11 mouse cellular contexts compared by ENCODE assay signal in genomic region chr10:79805636-79806035, GRCm38 (mm10). TPM values are rescaled to one million over a fixed set of nuclear protein-coding genes. Genes with fewer than 3 reads are reported as not detected.
A peak's percentile ranks its signal among the peaks of the same experiment; 100 is the strongest.
DNase-seq lines count a peak whose midpoint lies in the region; ATAC-seq and TF ChIP-seq lines count a peak whose summit lies in the region.
"Had no signal": no experiment of that assay in that cellular context is flagged by ENCODE, and none has a peak within 500 bp of the region (broad histone marks: within the 10 kb centered on the region; RNA-seq: fewer than 3 reads in every experiment).

No protein-coding gene starts in this region.

- H3K27me3 ChIP-seq in hindbrain, embryonic 11.5 days (ENCODE audit: control insufficient read depth, insufficient read depth, low read length), result no peaks in the 10 kb centered on the region
- H3K27me3 ChIP-seq in hindbrain, postnatal 0 days (ENCODE audit: insufficient read depth, low read length), result no peaks in the 10 kb centered on the region
- H3K27me3 ChIP-seq in heart, postnatal 0 days (ENCODE audit: control insufficient read depth, insufficient read depth, low read length), result no peaks in the 10 kb centered on the region
- H3K27me3 ChIP-seq: hindbrain, embryonic 15.5 days; limb, embryonic 13.5 days had no signal

- TF ChIP-seq EP300 in heart, postnatal 0 days (IDR thresholded peaks at IDR 0.05; ENCODE audit: low read depth), result peak; percentile 94

- peaks cover 33% of the 10 kb centered on the region for H3K4me1 ChIP-seq in hindbrain, embryonic 11.5 days (replicated peaks; ENCODE audit: control insufficient read depth, insufficient read depth, low read length)
- H3K4me1 ChIP-seq in hindbrain, postnatal 0 days (ENCODE audit: insufficient read depth, low read length), result peaks cover 21% of the 10 kb centered on the region; the same call in 1 of the 2 replicates
- peaks cover 12% of the 10 kb centered on the region for H3K4me1 ChIP-seq in brown adipose tissue, adult 24 weeks (ENCODE audit: control insufficient read depth, insufficient read depth, insufficient read length, low read length)
- peaks cover 18% of the 10 kb centered on the region; the same call in 1 of the 2 replicates for H3K4me1 ChIP-seq in heart, postnatal 0 days (ENCODE audit: control insufficient read depth, insufficient read depth)

- H3K9me3 ChIP-seq in hindbrain, embryonic 11.5 days (ENCODE audit: control insufficient read depth, low read length), result no peaks in the 10 kb centered on the region
- no peaks in the 10 kb centered on the region for H3K9me3 ChIP-seq in hindbrain, postnatal 0 days (ENCODE audit: low read length)
- no peaks in the 10 kb centered on the region for H3K9me3 ChIP-seq in heart, postnatal 0 days (replicated peaks; ENCODE audit: control insufficient read depth, low read length)
- H3K9me3 ChIP-seq: hindbrain, embryonic 15.5 days; limb, embryonic 13.5 days had no signal

- H3K4me2 ChIP-seq in hindbrain, embryonic 11.5 days (replicated peaks; ENCODE audit: low read depth, low read length), result no peak overlapping the region
- no peak overlapping the region for H3K4me2 ChIP-seq in hindbrain, postnatal 0 days (ENCODE audit: low read depth, low read length)
- peak overlapping the region; percentile 44 for H3K4me2 ChIP-seq in heart, postnatal 0 days (ENCODE audit: low read depth, low read length)
- H3K4me2 ChIP-seq: hindbrain, embryonic 15.5 days; limb, embryonic 13.5 days had no signal

- ATAC-seq in hindbrain, embryonic 11.5 days (ENCODE audit: low FRiP score), result no peak
- ATAC-seq in hindbrain, postnatal 0 days, result no peak
- ATAC-seq in heart, postnatal 0 days (ENCODE audit: insufficient read depth, low read depth), result peak; percentile 50
- ATAC-seq in CD4-positive, CD25-positive, alpha-beta regulatory T cell, adult 4 months, result no peak

- no peak for DNase-seq in hindbrain, embryonic 11.5 days (ENCODE audit: low spot score)
- DNase-seq in hindbrain, postnatal 0 days (ENCODE audit: low spot score), result no peak
- DNase-seq in heart, postnatal 0 days (ENCODE audit: low spot score), result peak; percentile 69
- peak; percentile 84 for DNase-seq in kidney, postnatal 14 days
- DNase-seq in thymus, postnatal 10 days (ENCODE audit: low spot score in 2 of 2), result no peak
- DNase-seq in spleen, postnatal 14 days (ENCODE audit: low spot score in 2 of 2), result no peak

- H3K9ac ChIP-seq in hindbrain, embryonic 11.5 days (ENCODE audit: low read depth, low read length), result 0 out of 2 replicates have a peak overlapping the region, but pooled peaks have one; percentile 31
- no peak overlapping the region for H3K9ac ChIP-seq in hindbrain, postnatal 0 days (replicated peaks; ENCODE audit: low read length)
- no peak overlapping the region for H3K9ac ChIP-seq in heart, postnatal 0 days (replicated peaks; ENCODE audit: low read depth, low read length)
- H3K9ac ChIP-seq: hindbrain, embryonic 15.5 days; limb, embryonic 13.5 days had no signal

- H3K27ac ChIP-seq in hindbrain, embryonic 11.5 days (ENCODE audit: low read depth, low read length), result no peak overlapping the region
- H3K27ac ChIP-seq in hindbrain, postnatal 0 days, result no peak overlapping the region
- H3K27ac ChIP-seq in brown adipose tissue, adult 24 weeks (replicated peaks; ENCODE audit: low read depth, low read length), result peak overlapping the region; percentile 89
- peak overlapping the region; percentile 81 for H3K27ac ChIP-seq in heart, postnatal 0 days (ENCODE audit: low read depth)
- H3K27ac ChIP-seq: hindbrain, embryonic 15.5 days; limb, embryonic 13.5 days had no signal

- no peak for TF ChIP-seq CTCF in hindbrain, postnatal 0 days (IDR thresholded peaks at IDR 0.05; ENCODE audit: low read depth)
- TF ChIP-seq CTCF in heart, postnatal 0 days (IDR thresholded peaks at IDR 0.05; ENCODE audit: low read depth), result no peak

- 70% methylated on average over 11 of the region's 11 CpGs for WGBS in hindbrain, embryonic 11.5 days
- WGBS in hindbrain, postnatal 0 days, result 73% methylated on average over 11 of the region's 11 CpGs
- 39% methylated on average over 11 of the region's 11 CpGs for WGBS in heart, postnatal 0 days

- H3K4me3 ChIP-seq in hindbrain, embryonic 11.5 days (ENCODE audit: low read depth, low read length), result no peak overlapping the region
- H3K4me3 ChIP-seq in hindbrain, postnatal 0 days (ENCODE audit: low read length), result no peak overlapping the region
- peak overlapping the region; percentile 46 for H3K4me3 ChIP-seq in brown adipose tissue, adult 24 weeks (ENCODE audit: insufficient read depth, low read depth, low read length)
- H3K4me3 ChIP-seq in heart, postnatal 0 days (ENCODE audit: low read depth, low read length), result peak overlapping the region; percentile 4; the same call in 1 of the 2 replicates
- H3K4me3 ChIP-seq: hindbrain, embryonic 15.5 days; limb, embryonic 13.5 days had no signal

- no peaks in the 10 kb centered on the region for H3K36me3 ChIP-seq in hindbrain, embryonic 11.5 days (ENCODE audit: control insufficient read depth, insufficient read depth, low read length)
- peaks cover 19% of the 10 kb centered on the region; the same call in 1 of the 2 replicates for H3K36me3 ChIP-seq in hindbrain, postnatal 0 days (ENCODE audit: insufficient read depth, low read length)
- no peaks in the 10 kb centered on the region; the same call in 1 of the 2 replicates for H3K36me3 ChIP-seq in heart, postnatal 0 days (replicated peaks; ENCODE audit: control insufficient read depth, insufficient read depth, low read length)

RNA-seq across cellular contexts. Expression of gene Palm, which starts 12.3 kb away (rescaled TPM):
- 129 and 132 TPM in 2 replicates for polyA plus RNA-seq in hindbrain, embryonic 11.5 days (2014; fragmentation: Nextera tagmentation; extraction: Ambion mirVana)
- 156 and 157 TPM in 2 replicates for total RNA-seq in hindbrain, postnatal 0 days (2014; rRNA removed)
- polyA plus RNA-seq in hindbrain, postnatal 0 days (2015; fragmentation: Nextera tagmentation; extraction: Ambion mirVana), result 221 and 242 TPM in 2 replicates
- polyA plus RNA-seq in brown adipose tissue, adult 24 weeks (2012; ENCODE audit: insufficient read depth, insufficient read length, missing spikeins), result 12.4 and 18.7 TPM in 2 replicates
- total RNA-seq in heart, postnatal 0 days (2014; rRNA removed; ENCODE audit: low replicate concordance), result 31.2 and 52.3 TPM in 2 replicates
- 39.8 and 44.0 TPM in 2 replicates for polyA plus RNA-seq in heart, postnatal 0 days (2015; fragmentation: Nextera tagmentation; extraction: Ambion mirVana)
- polyA plus RNA-seq in CD4-positive, CD25-positive, alpha-beta regulatory T cell, adult 4 months (2017; shearing (Covaris generic)), result under 1 TPM in 1 of 2 experiments, not detected in 1; 0.23 TPM

RNA-seq across cellular contexts. Expression of gene Prss57, which starts 14.9 kb away (rescaled TPM):
- 0.13 TPM in 1 of 2 replicates, not detected in the other for polyA plus RNA-seq in hindbrain, embryonic 11.5 days (2014; fragmentation: Nextera tagmentation; extraction: Ambion mirVana)
- total RNA-seq in hindbrain, postnatal 0 days (2014; rRNA removed), result 0.54 and 1.8 TPM in 2 replicates
- polyA plus RNA-seq in hindbrain, postnatal 0 days (2015; fragmentation: Nextera tagmentation; extraction: Ambion mirVana), result 0.13 and 0.33 TPM in 2 replicates
- polyA plus RNA-seq in brown adipose tissue, adult 24 weeks (2012; ENCODE audit: insufficient read depth, insufficient read length, missing spikeins), result not detected in 2 replicates
- total RNA-seq in heart, postnatal 0 days (2014; rRNA removed; ENCODE audit: low replicate concordance), result 1.3 and 1.4 TPM in 2 replicates
- not detected in 2 replicates for polyA plus RNA-seq in heart, postnatal 0 days (2015; fragmentation: Nextera tagmentation; extraction: Ambion mirVana)
- not detected for polyA plus RNA-seq in CD4-positive, CD25-positive, alpha-beta regulatory T cell, adult 4 months (2017; shearing (Covaris generic))
- polyA plus RNA-seq: embryonic facial prominence, embryonic 11.5 days had no signal

RNA-seq across cellular contexts. Expression of gene Misp, which starts 15.2 kb away (rescaled TPM):
- polyA plus RNA-seq in hindbrain, embryonic 11.5 days (2014; fragmentation: Nextera tagmentation; extraction: Ambion mirVana), result 0.59 and 0.69 TPM in 2 replicates
- total RNA-seq in hindbrain, postnatal 0 days (2014; rRNA removed), result 0.05 and 0.22 TPM in 2 replicates
- polyA plus RNA-seq in hindbrain, postnatal 0 days (2015; fragmentation: Nextera tagmentation; extraction: Ambion mirVana), result 0.33 TPM in 1 of 2 replicates, not detected in the other
- not detected in 2 replicates for polyA plus RNA-seq in brown adipose tissue, adult 24 weeks (2012; ENCODE audit: insufficient read depth, insufficient read length, missing spikeins)
- not detected in 2 replicates for total RNA-seq in heart, postnatal 0 days (2014; rRNA removed; ENCODE audit: low replicate concordance)
- 0.08 and 0.41 TPM in 2 replicates for polyA plus RNA-seq in heart, postnatal 0 days (2015; fragmentation: Nextera tagmentation; extraction: Ambion mirVana)
- under 1 TPM in 1 of 2 experiments, not detected in 1; 0.27 TPM for polyA plus RNA-seq in CD4-positive, CD25-positive, alpha-beta regulatory T cell, adult 4 months (2017; shearing (Covaris generic))

RNA-seq across cellular contexts. Expression of gene Fstl3, which starts 28.6 kb away (rescaled TPM):
- 1.5 TPM in 2 replicates for polyA plus RNA-seq in hindbrain, embryonic 11.5 days (2014; fragmentation: Nextera tagmentation; extraction: Ambion mirVana)
- 2.6 and 3.3 TPM in 2 replicates for total RNA-seq in hindbrain, postnatal 0 days (2014; rRNA removed)
- polyA plus RNA-seq in hindbrain, postnatal 0 days (2015; fragmentation: Nextera tagmentation; extraction: Ambion mirVana), result 3.1 and 3.2 TPM in 2 replicates
- polyA plus RNA-seq in brown adipose tissue, adult 24 weeks (2012; ENCODE audit: insufficient read depth, insufficient read length, missing spikeins), result 0.96 and 1.3 TPM in 2 replicates
- total RNA-seq in heart, postnatal 0 days (2014; rRNA removed; ENCODE audit: low replicate concordance), result 21.4 and 28.0 TPM in 2 replicates
- polyA plus RNA-seq in heart, postnatal 0 days (2015; fragmentation: Nextera tagmentation; extraction: Ambion mirVana), result 13.2 and 13.7 TPM in 2 replicates
- polyA plus RNA-seq in CD4-positive, CD25-positive, alpha-beta regulatory T cell, adult 4 months (2017; shearing (Covaris generic)), result under 1 TPM in 1 of 2 experiments, not detected in 1; 0.53 TPM

RNA-seq across cellular contexts. Expression of gene Rnf126, which starts 38.9 kb away (rescaled TPM):
- polyA plus RNA-seq in hindbrain, embryonic 11.5 days (2014; fragmentation: Nextera tagmentation; extraction: Ambion mirVana), result 79.4 and 80.5 TPM in 2 replicates
- total RNA-seq in hindbrain, postnatal 0 days (2014; rRNA removed), result 112 and 120 TPM in 2 replicates
- polyA plus RNA-seq in hindbrain, postnatal 0 days (2015; fragmentation: Nextera tagmentation; extraction: Ambion mirVana), result 108 and 119 TPM in 2 replicates
- 23.3 and 27.2 TPM in 2 replicates for polyA plus RNA-seq in brown adipose tissue, adult 24 weeks (2012; ENCODE audit: insufficient read depth, insufficient read length, missing spikeins)
- 38.6 and 67.5 TPM in 2 replicates for total RNA-seq in heart, postnatal 0 days (2014; rRNA removed; ENCODE audit: low replicate concordance)
- 35.9 and 37.6 TPM in 2 replicates for polyA plus RNA-seq in heart, postnatal 0 days (2015; fragmentation: Nextera tagmentation; extraction: Ambion mirVana)
- 1 to 10 TPM; 3.4 to 3.5 TPM for polyA plus RNA-seq in CD4-positive, CD25-positive, alpha-beta regulatory T cell, adult 4 months (2017; shearing (Covaris generic))

Comparison
In these comparisons a context has a peak if more than half of its experiments do, and no peak if none do; other contexts are left out.
1. DNase-seq: peak in heart, postnatal 0 days (single experiment) and kidney, postnatal 14 days (single experiment); none in hindbrain, embryonic 11.5 days (single experiment), hindbrain, postnatal 0 days (single experiment), thymus, postnatal 10 days (0 of 2) and spleen, postnatal 14 days (0 of 2).
2. H3K27ac ChIP-seq: peak in brown adipose tissue, adult 24 weeks (single experiment) and heart, postnatal 0 days (single experiment); none in hindbrain, embryonic 11.5 days (single experiment) and hindbrain, postnatal 0 days (single experiment).
3. H3K4me3 ChIP-seq: peak in brown adipose tissue, adult 24 weeks (single experiment) and heart, postnatal 0 days (single experiment); none in hindbrain, embryonic 11.5 days (single experiment) and hindbrain, postnatal 0 days (single experiment).
4. RNA of gene Palm, which starts 12.3 kb away (polyA plus RNA-seq): 221 to 242 TPM in hindbrain, postnatal 0 days, 129 to 132 TPM in hindbrain, embryonic 11.5 days, 39.8 to 44.0 TPM in heart, postnatal 0 days and 12.4 to 18.7 TPM in brown adipose tissue, adult 24 weeks; 0.23 TPM in CD4-positive, CD25-positive, alpha-beta regulatory T cell, adult 4 months; every median in the first group is over 10 times any median in the second.